Mouse (Mus musculus): ENCODE data around the gene A230050P20Rik. TPM values are rescaled to one million over a fixed set of nuclear protein-coding genes. Genes with fewer than 3 reads are reported as not detected.

Gene A230050P20Rik
- polyA plus RNA-seq, 1 experiment from 2014 or later = 16.1 TPM

DNA sequence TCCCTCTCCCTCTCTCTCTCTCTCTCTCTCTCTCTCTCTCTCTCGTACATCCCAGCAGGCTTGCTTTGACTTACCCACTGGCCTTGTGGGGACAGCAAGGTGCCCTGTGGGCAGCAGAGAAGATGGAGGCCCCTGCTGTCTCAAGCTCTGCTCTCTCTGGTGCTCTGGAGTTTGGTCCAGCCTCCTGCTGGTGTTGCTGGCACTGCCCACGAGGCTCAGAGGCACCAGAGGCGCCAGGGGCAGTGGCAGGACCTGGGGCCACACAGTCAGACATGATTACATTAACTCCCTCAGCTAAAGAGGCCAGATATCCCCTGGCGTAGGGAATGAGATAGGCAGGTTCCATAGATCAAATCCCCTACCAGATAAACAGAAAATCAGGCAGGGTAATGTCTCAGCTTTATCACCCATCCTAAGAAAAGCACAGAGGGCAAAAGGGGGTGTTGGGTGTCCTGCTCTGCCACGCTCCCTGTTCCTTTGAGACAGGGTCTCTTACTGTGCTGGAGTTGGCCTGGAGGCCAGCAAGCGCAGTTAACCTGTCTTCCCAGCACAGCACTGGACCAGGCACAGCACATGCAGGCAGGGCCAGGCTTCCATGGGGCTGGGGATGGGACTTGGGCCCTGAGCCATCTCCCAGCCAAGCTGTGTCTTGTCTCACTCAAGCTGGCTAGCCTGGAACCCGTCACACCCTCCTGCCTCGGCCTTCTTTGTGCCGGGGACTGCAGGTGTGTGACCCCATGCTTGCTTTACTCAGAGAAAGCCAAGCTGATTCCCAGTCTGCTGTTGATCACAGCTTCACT is 8.1 kb downstream of the A230050P20Rik start:
- no peak for ATAC-seq (replicated peaks; ENCODE audit: low FRiP score)
- H3K9ac ChIP-seq = no peak overlapping the region
- no peaks in the 10 kb centered on the region for H3K36me3 ChIP-seq
- no peaks in the 10 kb centered on the region for H3K9me3 ChIP-seq (replicated peaks)
- H3K4me3 ChIP-seq (replicated peaks) = no peak overlapping the region
- H3K4me1 ChIP-seq = peaks cover 9% of the 10 kb centered on the region; the same call in 1 of the 2 replicates
- no peaks in the 10 kb centered on the region for H3K27me3 ChIP-seq
- H3K4me2 ChIP-seq = no peak overlapping the region
- H3K27ac ChIP-seq = no peak overlapping the region
- WGBS = 67% methylated on average over 9 of the region's 9 CpGs

DNA sequence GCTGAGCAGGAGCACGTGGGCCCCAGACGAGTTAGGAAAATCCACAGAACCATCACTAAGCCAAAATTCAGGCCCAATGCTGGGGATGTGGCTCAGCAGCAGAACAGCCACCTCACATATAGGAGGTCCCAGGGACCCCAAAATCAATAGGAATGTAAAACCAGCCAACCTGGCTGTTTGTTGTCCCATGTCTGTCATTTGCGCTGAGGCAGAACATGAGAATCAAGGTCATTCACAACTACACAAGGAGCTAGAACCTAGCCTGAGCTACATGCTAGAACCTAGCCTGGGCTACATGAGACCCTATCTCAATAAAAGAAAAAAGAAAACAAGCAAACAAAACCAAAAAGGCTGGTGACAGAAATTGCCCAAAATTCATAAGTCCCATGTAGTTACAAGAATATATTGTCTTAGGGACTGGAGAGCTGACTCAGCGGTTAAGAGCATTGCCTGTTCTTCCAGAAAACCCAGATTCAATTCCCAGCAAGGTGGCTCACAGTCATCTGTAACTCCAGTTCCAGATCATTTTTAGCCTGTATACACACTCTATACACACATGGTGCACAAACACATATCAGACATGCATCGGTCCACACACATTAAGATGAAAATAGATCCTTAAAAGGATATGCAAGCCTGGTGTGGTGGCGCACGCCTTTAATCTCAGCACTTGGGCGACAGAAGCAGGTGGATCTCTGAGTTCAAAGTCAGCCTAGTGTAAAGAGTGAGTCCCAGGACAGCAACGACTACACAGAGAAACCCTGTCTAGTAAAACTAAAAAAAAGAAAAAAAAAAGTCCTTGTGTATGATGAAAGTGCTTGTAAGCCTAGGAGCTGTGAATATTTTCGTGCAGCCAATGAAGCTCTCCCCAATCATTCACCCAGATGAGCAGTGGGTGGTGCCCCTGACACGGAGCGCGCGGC is 8.9 kb downstream of the A230050P20Rik start:
- no peaks in the 10 kb centered on the region for H3K9me3 ChIP-seq (replicated peaks)
- WGBS = 36% methylated on average over 14 of the region's 14 CpGs
- peak overlapping the region; percentile 35; the same call in 1 of the 2 replicates for H3K9ac ChIP-seq
- peak overlapping the region; percentile 50 for H3K4me3 ChIP-seq (replicated peaks)
- H3K27ac ChIP-seq = peak overlapping the region; percentile 51; the same call in 1 of the 2 replicates
- H3K4me2 ChIP-seq = peak overlapping the region; percentile 78
- no peaks in the 10 kb centered on the region for H3K27me3 ChIP-seq
- ATAC-seq (replicated peaks; ENCODE audit: low FRiP score) = peak; percentile 2; the same call in 1 of the 2 replicates
- H3K36me3 ChIP-seq = no peaks in the 10 kb centered on the region
- peaks cover 9% of the 10 kb centered on the region; the same call in 1 of the 2 replicates for H3K4me1 ChIP-seq

DNA sequence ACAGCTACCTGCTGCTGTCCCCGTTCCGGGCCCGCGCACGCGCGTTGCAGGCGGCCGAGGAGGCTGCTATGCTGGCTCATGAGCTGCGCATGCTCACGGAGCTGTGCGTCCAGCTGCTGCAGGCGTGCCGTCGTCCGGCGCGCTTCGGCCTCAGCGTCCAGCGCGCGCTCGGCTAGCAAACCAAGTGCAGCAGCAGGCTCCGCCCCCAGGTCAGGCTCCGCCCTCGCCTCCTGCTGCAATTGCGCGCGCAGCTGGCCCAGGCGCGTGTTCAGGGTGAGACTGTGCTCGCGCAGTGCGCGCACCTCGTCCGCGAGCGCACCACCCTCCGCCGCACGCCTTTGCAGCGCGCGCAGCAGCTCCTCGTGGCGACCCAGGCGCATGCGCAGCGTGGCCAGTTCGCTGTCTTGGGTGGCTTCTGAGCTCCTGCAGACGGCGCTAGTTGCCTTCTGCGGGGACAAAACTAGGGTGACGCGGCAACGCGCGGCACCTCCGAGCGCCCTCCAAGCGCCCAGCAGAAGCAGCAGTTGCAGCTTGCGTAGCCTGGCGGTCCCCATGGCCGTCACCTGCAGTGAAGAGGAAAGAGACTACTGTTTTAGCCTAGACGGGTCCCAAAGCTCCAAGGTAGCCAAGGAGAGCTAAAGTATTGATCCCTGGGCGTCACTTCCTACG is 9.7 kb downstream of the A230050P20Rik start:
- H3K4me1 ChIP-seq = peaks cover 9% of the 10 kb centered on the region; the same call in 1 of the 2 replicates
- no peaks in the 10 kb centered on the region for H3K36me3 ChIP-seq
- H3K27me3 ChIP-seq = no peaks in the 10 kb centered on the region
- peak overlapping the region; percentile 95 for H3K27ac ChIP-seq
- no peaks in the 10 kb centered on the region for H3K9me3 ChIP-seq (replicated peaks)
- peak overlapping the region; percentile 50 for H3K4me3 ChIP-seq (replicated peaks)
- H3K4me2 ChIP-seq = peak overlapping the region; percentile 78
- under 1% methylated on average over 69 of the region's 69 CpGs for WGBS
- ATAC-seq (replicated peaks; ENCODE audit: low FRiP score) = peak; percentile 96
- peak overlapping the region; percentile 64 for H3K9ac ChIP-seq

DNA sequence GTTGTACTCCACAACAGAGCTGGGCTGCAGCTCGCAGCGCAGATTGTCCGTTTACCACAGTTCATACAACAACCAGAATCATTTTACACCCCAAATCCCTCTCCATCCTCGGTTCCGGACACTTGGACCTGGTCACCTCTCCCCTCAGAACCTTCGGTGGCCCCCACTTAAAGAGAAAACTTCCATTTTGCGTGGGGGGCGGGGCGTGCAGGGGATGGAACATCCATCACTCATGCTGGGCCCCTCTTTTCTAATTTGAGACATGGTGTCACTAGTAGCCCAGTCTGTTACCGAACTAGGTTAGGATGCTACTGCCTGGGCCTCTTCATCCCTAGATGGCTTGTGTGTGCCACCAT is 10.2 kb downstream of the A230050P20Rik start:
- 21% methylated on average over 10 of the region's 10 CpGs for WGBS
- no peak; the same call in 1 of the 2 replicates for ATAC-seq (replicated peaks; ENCODE audit: low FRiP score)
- Histone ChIP-seq H3K9me3 (replicated peaks) (no peaks in the 10 kb centered on the region), H3K36me3 (no peaks in the 10 kb centered on the region), H3K4me3 (replicated peaks) (peak overlapping the region; percentile 50), H3K4me2 (peak overlapping the region; percentile 78), H3K27me3 (no peaks in the 10 kb centered on the region), H3K4me1 (peaks cover 9% of the 10 kb centered on the region; the same call in 1 of the 2 replicates), H3K9ac (peak overlapping the region; percentile 64), H3K27ac (peak overlapping the region; percentile 95)

DNA sequence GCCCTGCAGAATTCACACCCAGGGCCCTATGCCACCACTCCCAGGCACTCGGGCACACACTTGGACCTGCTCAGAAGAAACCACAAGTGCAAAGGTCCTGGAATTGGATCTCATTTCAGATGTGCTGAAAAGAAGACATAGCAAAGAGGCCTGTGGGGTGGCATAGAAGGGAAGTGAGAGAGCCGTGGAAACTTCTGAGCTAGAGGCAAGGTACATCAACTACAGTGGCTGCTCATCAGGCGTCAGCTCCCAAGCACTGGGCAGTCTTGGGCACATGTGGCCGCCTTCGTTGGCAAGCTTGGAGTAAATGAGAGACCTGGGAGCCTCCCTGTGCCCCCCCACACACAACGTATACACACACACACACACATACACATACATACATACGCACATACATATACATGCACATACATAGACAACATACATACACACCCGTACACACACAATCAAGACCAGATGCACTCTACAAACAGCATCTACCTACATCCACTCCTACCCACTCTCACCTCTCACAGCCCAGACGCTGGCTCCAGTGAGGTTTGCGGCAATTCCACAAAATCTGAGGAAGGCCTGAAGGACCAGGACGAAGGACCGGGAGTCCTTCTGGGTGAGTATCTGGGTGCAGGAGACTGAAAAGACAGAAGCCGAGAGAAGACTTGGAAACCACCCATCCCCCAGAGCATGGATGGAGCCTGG is 10.8 kb downstream of the A230050P20Rik start, which contains the start of gene Angptl6:
Gene Angptl6, minus strand, starts transcription at position 631 of the 696 bp plus-strand sequence.
- peak within 1 kb of the TSS; percentile 95 for H3K27ac ChIP-seq
- WGBS = 92% methylated on average over 13 of the region's 13 CpGs
- no peak for ATAC-seq (replicated peaks; ENCODE audit: low FRiP score)
- H3K4me2 ChIP-seq = peak within 1 kb of the TSS; percentile 78
- H3K9me3 ChIP-seq (replicated peaks) = no peaks in the 10 kb centered on the region
- H3K4me1 ChIP-seq = peaks cover 9% of the 10 kb centered on the region; the same call in 1 of the 2 replicates
- peak within 1 kb of the TSS; percentile 64 for H3K9ac ChIP-seq
- peak within 1 kb of the TSS; percentile 50 for H3K4me3 ChIP-seq (replicated peaks)
- no peaks in the 10 kb centered on the region for H3K27me3 ChIP-seq
- no peaks in the 10 kb centered on the region for H3K36me3 ChIP-seq

DNA sequence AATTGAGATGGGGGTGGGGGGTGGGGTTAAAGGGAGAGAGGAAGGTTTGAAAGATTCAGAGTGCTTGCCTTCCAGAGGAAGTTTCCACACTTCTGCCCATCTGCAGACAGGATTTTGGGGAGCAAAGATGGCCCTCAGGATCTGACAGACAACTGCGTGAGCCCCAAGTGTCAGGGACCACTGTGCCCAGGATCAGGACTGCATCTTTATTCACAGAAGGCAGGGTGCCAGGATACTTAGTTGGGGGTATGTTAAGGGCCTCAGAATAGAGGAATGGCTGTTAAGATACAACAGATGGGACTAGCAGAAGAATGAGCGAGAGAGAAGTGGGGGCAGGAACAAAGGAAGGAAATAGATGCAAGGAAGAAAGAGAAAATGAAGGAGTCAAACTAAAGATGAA is 18.1 kb downstream of the A230050P20Rik start:
- Histone ChIP-seq H3K27ac (no peak overlapping the region), H3K36me3 (peaks cover 24% of the 10 kb centered on the region), H3K9ac (no peak overlapping the region), H3K4me2 (no peak overlapping the region), H3K27me3 (no peaks in the 10 kb centered on the region), H3K4me1 (peaks cover 11% of the 10 kb centered on the region), H3K4me3 (replicated peaks) (no peak overlapping the region), H3K9me3 (replicated peaks) (no peaks in the 10 kb centered on the region)
- no peak for ATAC-seq (replicated peaks; ENCODE audit: low FRiP score)
- 98% methylated on average over 2 of the region's 2 CpGs for WGBS

DNA sequence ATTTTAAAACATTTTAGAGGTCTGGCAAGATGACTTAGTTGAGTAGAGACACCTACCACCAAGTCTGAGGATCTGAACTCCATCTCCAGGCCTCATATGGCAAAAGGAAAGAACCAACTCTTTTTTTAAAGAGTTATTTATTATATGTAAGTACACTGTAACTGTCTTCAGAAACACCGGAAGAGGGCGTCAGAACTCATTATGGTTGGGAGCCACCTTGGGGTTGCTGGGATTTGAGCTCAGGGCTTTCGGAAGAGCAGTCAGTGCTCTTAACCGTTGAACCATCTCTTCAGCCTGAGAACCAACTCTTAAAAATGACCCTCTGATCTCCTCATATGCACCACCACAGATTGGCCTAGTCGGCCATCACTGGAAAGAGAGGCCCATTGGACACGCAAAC is 18.7 kb downstream of the A230050P20Rik start:
- WGBS = 91% methylated on average over 6 of the region's 6 CpGs
- ATAC-seq (replicated peaks; ENCODE audit: low FRiP score) = no peak
- peak overlapping the region; percentile 69 for H3K4me2 ChIP-seq
- H3K4me3 ChIP-seq (replicated peaks) = no peak overlapping the region
- H3K4me1 ChIP-seq = peaks cover 11% of the 10 kb centered on the region
- H3K9me3 ChIP-seq (replicated peaks) = no peaks in the 10 kb centered on the region
- peak overlapping the region; percentile 87; the same call in 1 of the 2 replicates for H3K27ac ChIP-seq
- H3K9ac ChIP-seq = no peak overlapping the region
- H3K27me3 ChIP-seq = no peaks in the 10 kb centered on the region
- peaks cover 30% of the 10 kb centered on the region for H3K36me3 ChIP-seq

DNA sequence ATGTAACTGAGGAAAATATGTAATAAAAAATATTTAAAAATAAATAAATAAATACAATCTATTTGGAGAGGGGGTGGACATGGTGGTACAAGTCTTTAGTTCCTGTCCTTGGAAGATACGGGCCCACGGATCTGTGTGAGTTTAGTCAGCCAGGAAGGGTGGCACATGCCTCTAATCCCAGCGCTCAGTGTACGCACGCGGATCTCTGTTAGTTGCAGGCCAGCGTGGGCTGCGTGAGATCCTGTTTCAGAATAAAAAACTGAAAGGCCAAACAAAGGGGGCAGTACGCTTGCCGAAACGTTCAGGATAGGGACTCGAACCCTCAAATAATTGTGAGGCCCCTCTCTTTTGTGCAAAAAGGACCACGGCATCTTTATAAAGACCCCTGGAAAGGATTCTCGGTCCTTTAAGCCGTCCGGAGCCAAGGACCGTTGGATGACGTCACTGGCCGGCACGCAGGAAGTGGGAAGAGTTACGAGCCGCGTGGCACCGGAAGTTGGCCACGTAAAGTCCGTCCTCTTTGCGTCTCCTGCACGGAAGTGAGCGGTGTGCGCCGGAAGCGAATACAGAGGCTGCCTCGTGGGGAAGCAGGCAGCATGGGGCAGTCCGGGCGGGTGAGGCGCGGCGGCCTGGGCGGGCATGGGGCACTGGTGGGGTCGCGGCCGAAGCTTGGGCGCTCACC is 19.4 kb downstream of the A230050P20Rik start, which contains the start of gene Ppan:
Gene Ppan, plus strand, starts transcription at position 472 of the 682 bp plus-strand sequence.
- peak within 1 kb of the TSS; percentile 91 for H3K4me3 ChIP-seq (replicated peaks)
- under 1% methylated on average over 43 of the region's 43 CpGs for WGBS
- peak within 1 kb of the TSS; percentile 87 for H3K27ac ChIP-seq
- peak within 1 kb of the TSS; percentile 69 for H3K4me2 ChIP-seq
- peaks cover 36% of the 10 kb centered on the region for H3K36me3 ChIP-seq
- ATAC-seq (replicated peaks; ENCODE audit: low FRiP score) = peak; percentile 96
- peaks cover 11% of the 10 kb centered on the region for H3K4me1 ChIP-seq
- no peaks in the 10 kb centered on the region for H3K27me3 ChIP-seq
- H3K9me3 ChIP-seq (replicated peaks) = no peaks in the 10 kb centered on the region
- H3K9ac ChIP-seq = peak within 1 kb of the TSS; percentile 82

DNA sequence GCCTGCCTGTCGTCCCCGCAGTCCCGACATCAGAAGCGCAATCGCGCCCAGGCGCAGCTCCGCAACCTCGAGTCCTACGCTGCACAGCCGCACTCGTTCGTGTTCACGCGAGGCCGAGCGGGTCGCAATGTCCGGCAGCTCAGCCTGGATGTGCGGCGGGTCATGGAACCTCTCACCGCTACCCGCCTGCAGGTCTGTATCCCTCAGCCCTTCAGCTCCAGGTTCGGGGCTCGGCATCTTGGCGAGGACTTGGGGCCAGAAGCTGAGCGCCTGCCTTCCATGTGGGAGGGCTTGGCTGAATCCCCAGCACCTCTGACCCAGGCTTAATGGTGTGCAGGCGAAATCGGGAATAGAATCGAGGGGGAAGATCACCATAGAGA is 19.9 kb downstream of the A230050P20Rik start:
- Histone ChIP-seq H3K27me3 (no peaks in the 10 kb centered on the region), H3K4me2 (peak overlapping the region; percentile 69), H3K4me1 (peaks cover 11% of the 10 kb centered on the region), H3K9ac (peak overlapping the region; percentile 82), H3K27ac (peak overlapping the region; percentile 87), H3K4me3 (replicated peaks) (peak overlapping the region; percentile 91), H3K9me3 (replicated peaks) (no peaks in the 10 kb centered on the region), H3K36me3 (peaks cover 42% of the 10 kb centered on the region)
- WGBS = under 1% methylated on average over 30 of the region's 30 CpGs
- ATAC-seq (replicated peaks; ENCODE audit: low FRiP score) = peak; percentile 50

DNA sequence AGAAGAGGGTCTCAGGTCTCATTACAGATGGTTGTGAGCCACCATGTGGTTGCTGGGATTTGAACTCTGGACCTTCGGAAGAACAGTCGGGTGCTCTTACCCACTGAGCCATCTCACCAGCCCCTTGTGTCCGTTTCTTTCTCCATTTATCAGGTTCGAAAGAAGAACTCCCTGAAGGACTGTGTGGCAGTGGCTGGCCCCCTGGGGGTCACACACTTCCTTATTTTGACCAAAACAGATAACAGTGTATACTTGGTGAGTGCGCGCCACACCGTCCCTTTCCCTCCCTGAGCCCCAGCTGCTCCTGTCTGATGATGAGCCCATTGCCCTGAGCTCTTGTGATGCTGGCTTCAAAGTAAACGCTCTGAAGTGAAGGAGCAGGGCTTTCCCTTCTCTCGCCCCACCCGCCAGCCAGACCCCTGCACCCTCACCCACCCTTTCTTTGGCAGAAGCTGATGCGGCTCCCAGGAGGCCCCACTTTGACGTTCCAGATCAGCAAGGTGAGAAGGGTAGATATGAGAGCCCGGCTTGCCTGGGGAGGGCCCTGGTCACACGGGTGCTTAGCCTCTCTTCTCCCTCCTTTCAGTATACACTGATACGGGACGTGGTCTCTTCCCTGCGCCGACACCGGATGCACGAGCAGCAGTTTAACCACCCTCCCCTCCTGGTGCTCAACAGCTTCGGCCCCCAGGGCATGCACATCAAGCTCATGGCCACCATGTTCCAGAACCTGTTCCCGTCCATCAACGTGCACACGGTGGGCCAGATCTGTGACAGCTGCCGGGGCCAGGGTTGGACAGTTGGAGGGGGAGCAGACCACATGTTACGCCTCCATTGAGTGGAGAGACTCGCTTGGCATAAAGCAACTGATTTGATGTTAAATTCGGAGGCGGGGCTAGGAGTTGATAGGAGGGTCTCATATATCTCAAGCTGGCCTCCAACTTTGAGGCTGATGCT is 21.0 kb downstream of the A230050P20Rik start:
- Histone ChIP-seq H3K9ac (no peak overlapping the region), H3K9me3 (replicated peaks) (no peaks in the 10 kb centered on the region), H3K27me3 (no peaks in the 10 kb centered on the region), H3K4me1 (peaks cover 11% of the 10 kb centered on the region), H3K36me3 (peaks cover 53% of the 10 kb centered on the region), H3K4me2 (peak overlapping the region; percentile 69), H3K27ac (no peak overlapping the region), H3K4me3 (replicated peaks) (peak overlapping the region; percentile 91)
- 85% methylated on average over 29 of the region's 29 CpGs for WGBS
- no peak for ATAC-seq (replicated peaks; ENCODE audit: low FRiP score)

All from kidney, embryonic 15.5 days (tissue).